Mouse (Mus musculus): ENCODE measurements around the gene Spsb2. TPM values are rescaled to one million over a fixed set of nuclear protein-coding genes. Genes with fewer than 3 reads are reported as not detected.

The Spsb2 gene
- total RNA-seq, 2 experiments from 2014 or later: 3.4 to 4.6 TPM

DNA sequence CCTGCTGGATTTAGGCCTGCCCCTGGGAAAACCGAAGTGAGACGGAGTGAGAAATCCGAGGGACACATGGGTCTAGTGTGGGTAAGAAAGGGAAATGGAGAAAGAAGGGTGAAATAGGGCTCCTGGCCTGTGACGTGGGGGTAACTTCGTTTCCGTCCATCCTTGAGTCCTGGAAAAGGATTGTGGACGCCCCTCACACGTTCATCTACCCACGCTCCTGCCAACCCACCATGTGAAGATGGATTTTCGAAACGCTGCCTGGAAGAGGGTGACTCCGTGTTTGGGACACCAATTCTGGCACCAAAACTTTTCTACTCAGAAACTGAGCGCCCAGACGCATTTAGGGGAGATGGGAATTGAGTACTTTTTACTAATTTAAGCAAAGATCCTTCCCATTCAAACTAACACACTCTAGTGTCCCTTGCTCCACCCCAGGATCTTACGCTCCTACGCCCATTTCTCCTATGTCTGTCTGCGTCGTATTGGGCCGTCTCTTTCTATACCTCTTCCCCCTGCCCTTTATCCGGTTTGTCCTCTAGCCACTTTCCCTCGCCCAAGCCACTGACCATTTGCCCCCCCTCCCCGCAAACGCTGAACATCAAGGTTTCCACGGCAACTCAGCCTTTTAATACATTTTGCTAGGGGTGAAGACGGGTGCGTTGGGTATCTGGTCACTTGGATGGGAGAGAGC, 49.5 kb downstream of the Spsb2 start:
- H3K27ac ChIP-seq: peak overlapping the region; percentile 96
- DNase-seq (ENCODE audit: low spot score in 2 of 2): no peak
- TF ChIP-seq CTCF (conservative IDR thresholded peaks at IDR 0.05): no peak
- H3K4me3 ChIP-seq: peak overlapping the region; percentile 66

DNA sequence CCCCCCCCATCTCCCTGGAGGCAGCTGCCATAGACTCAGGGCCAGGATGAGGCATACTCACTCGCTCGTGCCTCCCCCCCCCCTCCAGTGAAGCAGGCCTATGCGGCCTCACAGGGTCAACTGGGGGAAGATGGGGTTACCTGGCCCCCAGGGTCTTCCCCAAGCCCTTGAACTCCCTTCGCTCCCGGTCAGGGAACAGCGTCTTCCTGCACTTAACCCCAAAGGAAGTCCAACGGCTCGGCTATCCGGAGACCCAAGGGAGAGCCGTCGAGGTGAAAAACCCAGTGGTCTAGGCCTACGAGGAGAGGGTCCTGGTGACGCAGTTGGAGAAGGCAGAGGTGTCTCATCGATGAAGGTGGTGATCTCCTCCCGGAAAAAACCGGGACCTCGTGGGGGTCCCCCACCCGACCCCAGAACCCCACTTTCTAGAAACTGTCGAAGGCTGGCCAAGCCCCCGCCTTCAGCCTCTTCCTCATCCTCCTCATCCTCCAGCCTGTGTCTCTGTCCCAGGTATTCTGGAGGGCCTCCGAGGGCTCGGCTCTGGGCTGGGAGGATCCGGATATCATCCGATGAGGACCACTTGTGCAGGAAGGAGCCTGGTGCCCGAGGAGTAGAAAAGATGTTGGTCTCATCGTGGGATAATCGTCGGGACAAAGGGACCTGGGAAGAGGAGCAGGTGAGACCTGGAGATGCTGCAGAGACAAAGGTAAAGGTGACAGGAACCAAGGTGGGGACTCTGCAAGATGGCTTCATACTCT, 50.3 kb downstream of the Spsb2 start:
- DNase-seq (ENCODE audit: low spot score in 2 of 2): no peak
- TF ChIP-seq CTCF (conservative IDR thresholded peaks at IDR 0.05): no peak
- Histone ChIP-seq H3K27ac (no peak overlapping the region; the same call in 1 of the 2 replicates), H3K4me3 (no peak overlapping the region)

DNA sequence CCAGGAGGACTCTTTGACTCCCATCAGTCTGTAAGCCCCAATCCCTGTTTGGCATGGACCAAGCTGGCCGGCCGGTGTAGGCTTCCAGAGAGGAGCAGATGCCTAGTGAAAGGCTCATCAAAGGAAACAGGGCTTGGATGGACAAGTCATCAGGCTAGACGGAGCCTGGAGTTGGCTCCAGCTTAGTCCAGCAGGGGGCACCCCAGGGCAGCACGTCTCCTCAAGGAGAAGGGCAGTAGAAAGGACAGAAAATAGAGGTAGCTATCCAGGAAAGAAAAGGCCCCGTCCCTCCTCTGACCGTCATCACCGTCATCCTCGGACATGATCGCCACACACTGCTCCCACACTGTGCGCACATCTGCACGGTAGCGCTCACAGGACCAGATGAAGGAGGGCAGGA, 51.3 kb downstream of the Spsb2 start:
- peak overlapping the region; percentile 99 for H3K27ac ChIP-seq
- H3K4me3 ChIP-seq: no peak overlapping the region
- peak; percentile 88 to 93 for DNase-seq (ENCODE audit: low spot score in 2 of 2)
- TF ChIP-seq CTCF (conservative IDR thresholded peaks at IDR 0.05): peak; percentile 94

Other genes starting within 250 kb of the Spsb2 start
- not detected for gene C1rb, start 238.4 kb upstream of the Spsb2 start, total RNA-seq (2021)
- gene C1s2, start 172.6 kb upstream of the Spsb2 start, total RNA-seq (2021): under 1 TPM; 0.26 to 0.52 TPM
- gene Lpcat3, start 145.6 kb upstream of the Spsb2 start, total RNA-seq (2021): 10 to 100 TPM; 31.0 to 32.6 TPM
- 10 to 100 TPM; 58.0 to 58.7 TPM for gene Emg1, start 96.5 kb upstream of the Spsb2 start, total RNA-seq (2021)
- gene Phb2, start 96.3 kb upstream of the Spsb2 start, total RNA-seq (2021): 100 to 1,000 TPM; 121 to 124 TPM
- 1 to 10 TPM; 5.5 to 6.6 TPM for gene Ptpn6, start 69.9 kb upstream of the Spsb2 start, total RNA-seq (2021)
- 100 to 1,000 TPM; 295 to 339 TPM for gene Grcc10, start 67.3 kb upstream of the Spsb2 start, total RNA-seq (2021)
- gene Gm45234, start 52.6 kb upstream of the Spsb2 start, total RNA-seq (2021): not detected
- gene Atn1, start 52.1 kb upstream of the Spsb2 start, total RNA-seq (2021): 100 to 1,000 TPM; 159 to 164 TPM
- 1,000 to 10,000 TPM in 1 of 2 experiments, 100 to 1,000 TPM in 1; 981 to 1,025 TPM for gene Eno2, start 39.0 kb upstream of the Spsb2 start, total RNA-seq (2021)
- 1 to 10 TPM; 1.4 to 1.6 TPM for gene Lrrc23, start 28.9 kb upstream of the Spsb2 start, total RNA-seq (2021)
- gene Tpi1, start 5.6 kb downstream of the Spsb2 start, total RNA-seq (2021): 100 to 1,000 TPM; 713 to 768 TPM
- 100 to 1,000 TPM; 185 to 198 TPM for gene Usp5, start 20.8 kb downstream of the Spsb2 start, total RNA-seq (2021)
- gene Cdca3, start 20.9 kb downstream of the Spsb2 start, total RNA-seq (2021): 1 to 10 TPM in 1 of 2 experiments, under 1 TPM in 1; 0.47 to 1.3 TPM
- under 1 TPM in 1 of 2 experiments, not detected in 1; 0.20 TPM for gene Gnb3, start 31.6 kb downstream of the Spsb2 start, total RNA-seq (2021)
- gene P3h3, start 49.1 kb downstream of the Spsb2 start, total RNA-seq (2021): 10 to 100 TPM; 33.7 to 36.7 TPM
- 100 to 1,000 TPM; 181 to 199 TPM for gene Gpr162, start 55.3 kb downstream of the Spsb2 start, total RNA-seq (2021)
- under 1 TPM; 0.18 to 0.47 TPM for gene Cd4, start 79.6 kb downstream of the Spsb2 start, total RNA-seq (2021)
- 1 to 10 TPM; 1.3 to 1.7 TPM for gene Lag3, start 103.0 kb downstream of the Spsb2 start, total RNA-seq (2021)
- 1,000 to 10,000 TPM in 1 of 2 experiments, 100 to 1,000 TPM in 1; 991 to 1,057 TPM for gene Ptms, start 111.4 kb downstream of the Spsb2 start, total RNA-seq (2021)
- gene Mlf2, start 122.7 kb downstream of the Spsb2 start, total RNA-seq (2021): 100 to 1,000 TPM; 627 to 642 TPM
- gene Cops7a, start 156.9 kb downstream of the Spsb2 start, total RNA-seq (2021): 100 to 1,000 TPM; 136 to 151 TPM
- 100 to 1,000 TPM; 163 to 181 TPM for gene Pianp, start 188.0 kb downstream of the Spsb2 start, total RNA-seq (2021)
- gene Zfp384, start 200.5 kb downstream of the Spsb2 start, total RNA-seq (2021): 10 to 100 TPM; 50.0 to 50.9 TPM
- gene Ing4, start 231.1 kb downstream of the Spsb2 start, total RNA-seq (2021): 10 to 100 TPM; 60.1 to 63.2 TPM
- gene Acrbp, start 241.0 kb downstream of the Spsb2 start, total RNA-seq (2021): 10 to 100 TPM; 15.9 to 19.2 TPM

Data from layer of hippocampus, adult 2 months (tissue).